ENCODE assay signal across 28 mouse cellular contexts in the genomic region with DNA sequence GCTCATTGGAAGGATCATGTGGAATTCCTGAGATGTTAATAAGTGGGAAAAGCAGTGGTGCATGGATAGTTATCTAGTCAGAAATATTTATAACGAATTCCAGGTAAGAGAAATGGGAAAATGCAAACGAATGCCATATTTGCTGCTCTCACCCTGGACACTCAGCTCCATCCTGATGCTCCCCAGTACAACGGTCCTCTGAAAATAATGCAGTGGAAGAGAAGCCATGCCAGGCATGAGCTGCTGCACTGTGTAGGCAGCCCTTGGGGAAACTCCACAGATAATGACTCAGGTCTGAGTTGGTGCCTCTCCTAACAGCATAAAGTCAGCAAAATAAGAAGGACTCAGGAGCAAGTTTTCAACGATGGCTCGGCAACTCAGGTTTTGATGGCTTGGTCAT.
"Had no signal": no experiment of that assay in that cellular context is flagged by ENCODE, and none has a peak within 500 bp of the region (broad histone marks: within the 10 kb centered on the region; RNA-seq: fewer than 3 reads in every experiment).

No protein-coding gene starts in this region.

- H3K27me3 ChIP-seq: heart, embryonic 13.5 days; heart, embryonic 15.5 days; hindbrain, embryonic 12.5 days; intestine, embryonic 15.5 days; limb, embryonic 13.5 days; limb, embryonic 15.5 days; liver, embryonic 13.5 days; liver, embryonic 15.5 days had no signal

- H3K4me3 ChIP-seq: gastrocnemius, adult 2 months; heart, adult 2 months; heart, embryonic 13.5 days; heart, embryonic 15.5 days; hindbrain, embryonic 10.5 days; hindbrain, embryonic 12.5 days; intestine, embryonic 15.5 days; layer of hippocampus, adult 2 months; left cerebral cortex, adult 2 months; limb, embryonic 13.5 days; limb, embryonic 15.5 days; liver, embryonic 13.5 days; liver, embryonic 15.5 days had no signal

- H3K36me3 ChIP-seq: heart, embryonic 13.5 days; heart, embryonic 15.5 days; hindbrain, embryonic 10.5 days; hindbrain, embryonic 12.5 days; intestine, embryonic 15.5 days; limb, embryonic 13.5 days; limb, embryonic 15.5 days; liver, embryonic 13.5 days; liver, embryonic 15.5 days had no signal

- H3K4me1 ChIP-seq: heart, embryonic 13.5 days; heart, embryonic 15.5 days; hindbrain, embryonic 10.5 days; hindbrain, embryonic 12.5 days; intestine, embryonic 15.5 days; limb, embryonic 13.5 days; limb, embryonic 15.5 days; liver, embryonic 13.5 days; liver, embryonic 15.5 days had no signal

- ATAC-seq: hindbrain, embryonic 16.5 days; inflammation-experienced regulatory T-cells, adult 6 months; intestine, embryonic 15.5 days; intestine, postnatal 0 days; liver, postnatal 0 days had no signal

- H3K9me3 ChIP-seq: heart, embryonic 13.5 days; heart, embryonic 15.5 days; hindbrain, embryonic 10.5 days; hindbrain, embryonic 12.5 days; intestine, embryonic 15.5 days; limb, embryonic 13.5 days; limb, embryonic 15.5 days; liver, embryonic 13.5 days; liver, embryonic 15.5 days had no signal

- DNase-seq: gastrocnemius, adult 2 months; gastrocnemius, postnatal 10 days; gastrocnemius, postnatal 25 days; heart, adult 2 months; heart, postnatal 14 days; heart, postnatal 36 days; kidney, adult 18-20 months; kidney, adult 8-10 months; kidney, postnatal 10 days; kidney, postnatal 25 days; kidney, postnatal 4 days; left cerebral cortex, postnatal 4 days; liver, embryonic 13.5 days; liver, postnatal 0 days had no signal

- H3K27ac ChIP-seq: gastrocnemius, adult 2 months; heart, adult 2 months; heart, embryonic 13.5 days; heart, embryonic 15.5 days; hindbrain, embryonic 10.5 days; hindbrain, embryonic 12.5 days; hindbrain, embryonic 14.5 days; intestine, embryonic 15.5 days; layer of hippocampus, adult 2 months; left cerebral cortex, adult 2 months; limb, embryonic 13.5 days; limb, embryonic 15.5 days; liver, embryonic 13.5 days; liver, embryonic 15.5 days had no signal
